Mouse (Mus musculus) G1E (cell line): ENCODE measurements around the gene Ttyh1. TPM values are rescaled to one million over a fixed set of nuclear protein-coding genes. Genes with fewer than 3 reads are reported as not detected.
A peak's percentile ranks its signal among the peaks of the same experiment; 100 is the strongest.

Experiments used
- ATAC-seq: 2 replicates; pipeline ENCODE4 v1.8.0; 2016; ENCODE audit warnings: mild to moderate bottlenecking; ENCODE audit not compliant: insufficient number of reproducible peaks, poor library complexity, low FRiP score, severe bottlenecking; ENCODE audit errors: extremely low read depth
- DNase-seq: peaks from one replicate; pipeline ENCODE4 v3.0.0; 2012; ENCODE audit warnings: low spot score
- H3K27me3 ChIP-seq: 2 replicates; pipeline ENCODE4 v1.6.1; 2012; ENCODE audit warnings: mild to moderate bottlenecking, low read length, inconsistent platforms; ENCODE audit not compliant: insufficient read depth
- H3K36me3 ChIP-seq: replicated peaks from 2 replicates; pipeline ENCODE3; 2012; ENCODE audit warnings: mild to moderate bottlenecking, inconsistent platforms
- H3K4me1 ChIP-seq: 2 replicates; pipeline ENCODE4 v1.6.1; 2012; ENCODE audit warnings: low read depth, low read length, inconsistent platforms, mixed read lengths; ENCODE audit not compliant: insufficient read depth
- H3K4me3 ChIP-seq: 2 replicates; pipeline ENCODE4 v1.5.1; 2012; ENCODE audit warnings: low read depth, mild to moderate bottlenecking, inconsistent platforms, low read length, moderate library complexity, mixed read lengths
- H3K9me3 ChIP-seq: replicated peaks from 2 replicates; pipeline ENCODE4 v1.6.1; 2012; ENCODE audit warnings: inconsistent platforms
- CTCF ChIP-seq: IDR thresholded peaks from 2 replicates; pipeline ENCODE4 v1.5.1; 2012; ENCODE audit warnings: low read depth, low read length, inconsistent platforms, mixed read lengths
- GATA1 ChIP-seq: IDR thresholded peaks from 2 replicates; pipeline ENCODE4 v1.6.1; 2012; ENCODE audit warnings: borderline replicate concordance, low read length, inconsistent platforms, mixed read lengths
- GATA2 ChIP-seq: IDR thresholded peaks from 2 replicates; pipeline ENCODE4 v1.6.1; 2012; ENCODE audit warnings: low read depth, low read length, inconsistent platforms, borderline replicate concordance
- POLR2AphosphoS5 ChIP-seq: IDR thresholded peaks from 2 replicates; pipeline ENCODE4 v1.6.1; 2012; ENCODE audit warnings: low read depth, low read length, inconsistent platforms; ENCODE audit not compliant: insufficient replicate concordance
- TAL1 ChIP-seq: conservative IDR thresholded peaks from 2 replicates; pipeline ENCODE4 v1.6.1; 2012; ENCODE audit warnings: low read depth, low read length, inconsistent platforms, mixed read lengths
- polyA plus RNA-seq: library from polyadenylated mRNA; stranded (reverse); fragments of >175 nt; gene quantifications from 2 replicates; pipeline ENCODE4 v1.2.3, GENCODE M21; 2012
- total RNA-seq, 2 experiments: library from RNA; stranded (forward) in 1 of 2; stranded (reverse) in 1 of 2; fragments of 200-1000 nt in 1 of 2; fragments of >200 nt in 1 of 2; fragmentation: Nextera tagmentation in 1 of 2; gene quantifications; 2 replicates each; pipeline ENCODE4 v1.2.3; 2014 to 2017

Ttyh1 gene
- total RNA-seq (2014; fragmentation: Nextera tagmentation) (not detected in 2 replicates), total RNA-seq (2017) (0.06 and 0.11 TPM in 2 replicates), polyA plus RNA-seq (not detected in 2 replicates)

GRCm38 (mm10) chr7:4119344-4119902 is at the start of gene Ttyh1:
Gene Ttyh1, plus strand, starts transcription at chr7:4119408.
- no peak for TF ChIP-seq GATA1
- TF ChIP-seq POLR2AphosphoS5, result no peak
- TF ChIP-seq TAL1, result no peak
- no peak for TF ChIP-seq GATA2
- peak; percentile 61 for TF ChIP-seq CTCF
- DNase-seq, result no peak
- Histone ChIP-seq H3K9me3 (no peaks in the 10 kb centered on the region), H3K4me1 (peaks cover 4% of the 10 kb centered on the region; the same call in 1 of the 2 replicates), H3K4me3 (no peak within 1 kb of the TSS), H3K27me3 (peaks cover 29% of the 10 kb centered on the region), H3K36me3 (no peaks in the 10 kb centered on the region)
- ATAC-seq, result no peak

GRCm38 (mm10) chr7:4071066-4071465 is 48.1 kb upstream of the Ttyh1 start:
- no peak for DNase-seq

GRCm38 (mm10) chr7:4073144-4073543 is 46.1 kb upstream of the Ttyh1 start:
- ATAC-seq (no peak), DNase-seq (no peak)
- no peak for TF ChIP-seq TAL1
- no peak for TF ChIP-seq CTCF
- no peak for TF ChIP-seq GATA1
- TF ChIP-seq GATA2, result no peak
- TF ChIP-seq POLR2AphosphoS5, result no peak
- Histone ChIP-seq H3K36me3 (no peaks in the 10 kb centered on the region), H3K9me3 (no peaks in the 10 kb centered on the region), H3K27me3 (no peaks in the 10 kb centered on the region), H3K4me1 (peaks cover 2% of the 10 kb centered on the region; the same call in 1 of the 2 replicates), H3K4me3 (no peak overlapping the region)

More at GRCm38 (mm10) chr7:4071066-4071465, 48.1 kb upstream of the Ttyh1 start:
- Histone ChIP-seq H3K4me1 (peaks cover 5% of the 10 kb centered on the region), H3K27me3 (no peaks in the 10 kb centered on the region), H3K4me3 (no peak overlapping the region), H3K36me3 (no peaks in the 10 kb centered on the region), H3K9me3 (no peaks in the 10 kb centered on the region)
- no peak for TF ChIP-seq GATA1
- TF ChIP-seq CTCF, result no peak
- no peak for TF ChIP-seq TAL1
- no peak for TF ChIP-seq GATA2
- no peak for TF ChIP-seq POLR2AphosphoS5
- no peak for ATAC-seq

- no peak for DNase-seq
- H3K36me3 ChIP-seq, result no peaks in the 10 kb centered on the region
- no peaks in the 10 kb centered on the region for H3K9me3 ChIP-seq
- H3K4me1 ChIP-seq, result peaks cover 34% of the 10 kb centered on the region
- no peak overlapping the region; the same call in 1 of the 2 replicates for H3K4me3 ChIP-seq
- ATAC-seq, result no peak
- no peak for TF ChIP-seq CTCF
- TF ChIP-seq POLR2AphosphoS5, result no peak
- TF ChIP-seq GATA1, result no peak
- TF ChIP-seq TAL1, result no peak
- no peak for TF ChIP-seq GATA2
- H3K27me3 ChIP-seq, result no peaks in the 10 kb centered on the region; the same call in 1 of the 2 replicates
Observed at GRCm38 (mm10) chr7:4079511-4079910, 39.7 kb upstream of the Ttyh1 start.

- Histone ChIP-seq H3K4me3 (no peak overlapping the region), H3K36me3 (no peaks in the 10 kb centered on the region), H3K27me3 (no peaks in the 10 kb centered on the region; the same call in 1 of the 2 replicates), H3K4me1 (peaks cover 34% of the 10 kb centered on the region), H3K9me3 (no peaks in the 10 kb centered on the region)
- DNase-seq (no peak), ATAC-seq (peak; percentile 34; the same call in 1 of the 2 replicates)
- TF ChIP-seq CTCF, result no peak
- TF ChIP-seq GATA1, result no peak
- no peak for TF ChIP-seq POLR2AphosphoS5
Observed at GRCm38 (mm10) chr7:4080552-4080951, 38.7 kb upstream of the Ttyh1 start.

- H3K9me3 ChIP-seq, result no peaks in the 10 kb centered on the region
- H3K4me3 ChIP-seq, result no peak overlapping the region
- H3K4me1 ChIP-seq, result peaks cover 34% of the 10 kb centered on the region
- TF ChIP-seq GATA2, result no peak
- no peak for TF ChIP-seq GATA1
- TF ChIP-seq POLR2AphosphoS5, result no peak
- no peak for TF ChIP-seq CTCF
- TF ChIP-seq TAL1, result no peak
- DNase-seq (no peak), ATAC-seq (no peak)
- H3K36me3 ChIP-seq, result no peaks in the 10 kb centered on the region
- no peaks in the 10 kb centered on the region; the same call in 1 of the 2 replicates for H3K27me3 ChIP-seq
Observed at GRCm38 (mm10) chr7:4081706-4082105, 37.5 kb upstream of the Ttyh1 start.
